Mouse (Mus musculus) left cerebral cortex, adult 2 months (tissue): ENCODE measurements around the gene Sub1. TPM values are rescaled to one million over a fixed set of nuclear protein-coding genes. Genes with fewer than 3 reads are reported as not detected.

Experiments used
- DNase-seq, 2 experiments: peaks; one replicate each; pipeline ENCODE4 v3.0.0; 2021 to 2022; ENCODE audit warnings: low spot score in 2 of 2, mixed read lengths in 1 of 2; ENCODE audit errors: extremely low spot score in 1 of 2
- H3K27ac ChIP-seq: fragments of 200-600 bp; 2 replicates; pipeline ENCODE4 v1.8.1; 2022
- H3K4me3 ChIP-seq: fragments of 200-600 bp; 2 replicates; pipeline ENCODE4 v1.8.1; 2022
- CTCF ChIP-seq: fragments of 200-600 bp; IDR thresholded peaks from 2 replicates; pipeline ENCODE4 v1.8.1; 2022; ENCODE audit warnings: antibody characterized with exemption, mild to moderate bottlenecking, moderate library complexity
- intact Hi-C: fragments of 180-260 bp; cut with DNase I; formaldehyde crosslinking; loops from one replicate; pipeline ENCODE4 v1.15.1; 2025
- total RNA-seq, 2 experiments: library from RNA; stranded (reverse); gene quantifications; 2 replicates each; pipeline ENCODE4 v1.2.3; 2021

Sub1 gene
- total RNA-seq, 2 experiments from 2014 or later, result 279 to 310 TPM

DNA sequence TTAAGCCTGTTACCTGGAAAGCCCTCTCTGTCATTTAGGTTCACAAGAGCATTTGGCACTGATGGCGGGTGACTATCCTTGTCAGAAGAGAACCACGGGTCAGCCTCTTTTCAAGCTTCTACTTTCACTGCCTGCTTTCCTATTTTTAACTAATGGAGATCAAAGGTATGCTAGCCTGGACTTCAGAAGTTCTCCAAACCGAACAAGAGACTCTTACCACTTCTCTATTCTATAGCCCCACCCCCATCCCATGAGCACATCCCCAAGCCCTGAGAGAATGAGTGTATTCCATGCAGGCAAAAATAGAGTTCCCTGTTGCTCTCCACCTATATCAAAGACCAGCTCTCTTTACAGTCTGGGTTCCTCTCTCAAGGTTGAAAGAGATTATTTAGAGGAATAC is 31.0 kb upstream of the Sub1 start:
- Histone ChIP-seq H3K4me3 (no peak overlapping the region), H3K27ac (no peak overlapping the region)
- intact Hi-C loops, result no loop called here
- no peak for TF ChIP-seq CTCF
- DNase-seq, result no peak

GRCm38 (mm10) chr15:12026932-12027450 is 30.2 kb upstream of the Sub1 start:
- Histone ChIP-seq H3K4me3 (no peak overlapping the region), H3K27ac (no peak overlapping the region)
- intact Hi-C loops, result no loop called here
- TF ChIP-seq CTCF, result no peak
- DNase-seq, result peak in 1 of 2 experiments; percentile 39

DNA sequence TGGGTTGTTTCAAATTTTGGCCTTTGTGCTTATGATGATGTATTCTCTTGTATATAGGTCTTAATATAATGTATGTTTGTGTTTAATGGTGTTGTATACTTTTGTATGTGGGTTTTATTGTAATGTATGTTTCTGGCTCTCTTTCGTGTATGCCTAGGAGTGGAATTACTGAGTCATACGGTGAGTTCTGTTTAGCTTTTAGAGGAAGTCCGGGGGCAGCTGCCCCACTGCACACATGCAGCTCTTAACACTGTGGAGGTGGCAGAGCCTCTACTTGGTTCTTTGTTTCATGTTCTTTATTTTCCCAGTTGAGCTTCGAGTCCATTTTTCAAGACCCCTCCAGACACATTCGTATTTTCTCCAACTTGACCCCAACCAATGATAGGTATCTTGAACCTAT is 29.2 kb upstream of the Sub1 start:
- H3K4me3 ChIP-seq, result no peak overlapping the region
- no peak for TF ChIP-seq CTCF
- H3K27ac ChIP-seq, result no peak overlapping the region
- no peak for DNase-seq
- intact Hi-C loops, result no loop called here

- no peak for TF ChIP-seq CTCF
- DNase-seq, result no peak
- no peak overlapping the region for H3K4me3 ChIP-seq
- intact Hi-C loops, result loop anchor here (1.0 to 2.0 kb wide), 2 partner anchors 45 to 81 kb away; no protein-coding TSS in a partner anchor
- peak overlapping the region; percentile 72 for H3K27ac ChIP-seq
These were observed 28.6 kb upstream of the Sub1 start for GRCm38 (mm10) chr15:12025341-12025740.

- peak; percentile 8 to 33 for DNase-seq
- no peak overlapping the region for H3K4me3 ChIP-seq
- no peak; the same call in 1 of the 2 replicates for TF ChIP-seq CTCF
- H3K27ac ChIP-seq, result peak overlapping the region; percentile 72
- intact Hi-C loops, result loop anchor here (1.0 to 2.0 kb wide), 2 partner anchors 44 to 81 kb away; no protein-coding TSS in a partner anchor
These were observed 28.0 kb upstream of the Sub1 start for GRCm38 (mm10) chr15:12024791-12025268.

DNA sequence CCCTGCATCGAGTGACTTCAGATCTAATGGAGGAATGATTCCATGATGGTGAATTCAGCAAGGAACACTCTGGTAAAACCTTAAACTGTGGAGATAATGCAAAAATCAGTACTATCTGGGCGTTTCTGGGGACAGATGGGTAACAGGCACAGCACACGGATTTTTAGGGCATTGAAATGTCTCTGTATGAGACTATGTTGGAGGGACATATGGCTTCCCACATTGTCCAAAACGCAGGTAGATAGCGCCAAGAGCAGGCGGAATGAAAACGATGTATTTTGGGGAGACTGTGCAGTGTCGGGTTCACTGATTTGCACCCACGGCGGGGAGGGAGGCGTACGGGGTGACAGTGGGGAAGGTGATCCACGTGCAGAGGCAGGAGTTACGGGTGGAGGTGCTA is 22.7 kb upstream of the Sub1 start:
- H3K27ac ChIP-seq, result peak overlapping the region; percentile 36
- TF ChIP-seq CTCF, result no peak
- DNase-seq, result no peak
- intact Hi-C loops, result no loop called here
- H3K4me3 ChIP-seq, result no peak overlapping the region

- intact Hi-C loops, result no loop called here
- TF ChIP-seq CTCF, result no peak
- no peak overlapping the region for H3K27ac ChIP-seq
- no peak overlapping the region for H3K4me3 ChIP-seq
- DNase-seq, result no peak
These were observed 21.6 kb upstream of the Sub1 start for GRCm38 (mm10) chr15:12018428-12018757.

- DNase-seq, result no peak
- intact Hi-C loops, result no loop called here
- Histone ChIP-seq H3K4me3 (no peak overlapping the region), H3K27ac (no peak overlapping the region)
- no peak for TF ChIP-seq CTCF
These were observed 21.1 kb upstream of the Sub1 start for GRCm38 (mm10) chr15:12017700-12018427.

GRCm38 (mm10) chr15:12014197-12014905 is 17.6 kb upstream of the Sub1 start:
- no peak for TF ChIP-seq CTCF
- no peak for DNase-seq
- Histone ChIP-seq H3K4me3 (no peak overlapping the region), H3K27ac (no peak overlapping the region)
- intact Hi-C loops, result no loop called here

GRCm38 (mm10) chr15:12013532-12014196 is 16.9 kb upstream of the Sub1 start:
- Histone ChIP-seq H3K4me3 (no peak overlapping the region), H3K27ac (no peak overlapping the region)
- no peak for TF ChIP-seq CTCF
- no peak for DNase-seq
- intact Hi-C loops, result no loop called here

GRCm38 (mm10) chr15:12010602-12011044 is 13.8 kb upstream of the Sub1 start:
- Histone ChIP-seq H3K27ac (no peak overlapping the region), H3K4me3 (peak overlapping the region; percentile 30)
- no peak for TF ChIP-seq CTCF
- intact Hi-C loops, result no loop called here
- DNase-seq, result no peak
